Mouse (Mus musculus): Measurements from ENCODE around the gene Pi4ka.

Pi4ka gene

GRCm38 (mm10) chr16:17275721-17276120 lies 130.4 kb downstream of the Pi4ka start, which contains the start of gene Tmem191c:
Gene Tmem191c (plus strand): TSS chr16:17276077.
- DNase-seq (ENCODE audit: low spot score in 2 of 2) = no peak

- DNase-seq (ENCODE audit: low spot score in 2 of 2) = no peak
Measured at GRCm38 (mm10) chr16:17271856-17272255, 134.3 kb downstream of the Pi4ka start.

GRCm38 (mm10) chr16:17271124-17271523 lies 135.0 kb downstream of the Pi4ka start:
- DNase-seq (ENCODE audit: low spot score in 2 of 2) = no peak

GRCm38 (mm10) chr16:17269872-17270271 lies 136.2 kb downstream of the Pi4ka start:
- DNase-seq (ENCODE audit: low spot score in 2 of 2) = no peak

- no peak for DNase-seq (ENCODE audit: low spot score in 2 of 2)
Measured at GRCm38 (mm10) chr16:17267937-17268336, 138.2 kb downstream of the Pi4ka start.

- no peak for DNase-seq (ENCODE audit: low spot score in 2 of 2)
Measured at GRCm38 (mm10) chr16:17266113-17266512, 140.0 kb downstream of the Pi4ka start.

- no peak for DNase-seq (ENCODE audit: low spot score in 2 of 2)
Measured at GRCm38 (mm10) chr16:17261341-17261740, 144.8 kb downstream of the Pi4ka start.

- no peak for DNase-seq (ENCODE audit: low spot score in 2 of 2)
Measured at GRCm38 (mm10) chr16:17258917-17259316, 147.2 kb downstream of the Pi4ka start.

GRCm38 (mm10) chr16:17257359-17257821 lies 148.7 kb downstream of the Pi4ka start:
- peak; percentile 72 for DNase-seq (ENCODE audit: low spot score in 2 of 2)

GRCm38 (mm10) chr16:17255270-17255669 lies 150.8 kb downstream of the Pi4ka start:
- DNase-seq (ENCODE audit: low spot score in 2 of 2) = no peak

- no peak for DNase-seq (ENCODE audit: low spot score in 2 of 2)
Measured at GRCm38 (mm10) chr16:17254005-17254597, 152.0 kb downstream of the Pi4ka start.

- DNase-seq (ENCODE audit: low spot score in 2 of 2) = no peak
Measured at GRCm38 (mm10) chr16:17252841-17253240, 153.3 kb downstream of the Pi4ka start.

GRCm38 (mm10) chr16:17252086-17252726 lies 153.9 kb downstream of the Pi4ka start:
- DNase-seq (ENCODE audit: low spot score in 2 of 2) = no peak

GRCm38 (mm10) chr16:17251539-17251938 lies 154.6 kb downstream of the Pi4ka start:
- peak; percentile 50 to 66 for DNase-seq (ENCODE audit: low spot score in 2 of 2)

- no peak for DNase-seq (ENCODE audit: low spot score in 2 of 2)
Measured at GRCm38 (mm10) chr16:17249135-17249534, 157.0 kb downstream of the Pi4ka start.

- no peak for DNase-seq (ENCODE audit: low spot score in 2 of 2)
Measured at GRCm38 (mm10) chr16:17247727-17248126, 158.4 kb downstream of the Pi4ka start.

- DNase-seq (ENCODE audit: low spot score in 2 of 2) = no peak
Measured at GRCm38 (mm10) chr16:17244996-17245395, 161.1 kb downstream of the Pi4ka start.

- DNase-seq (ENCODE audit: low spot score in 2 of 2) = no peak
Measured at GRCm38 (mm10) chr16:17243731-17244130, 162.4 kb downstream of the Pi4ka start.

GRCm38 (mm10) chr16:17239409-17239808 lies 166.7 kb downstream of the Pi4ka start:
- no peak for DNase-seq (ENCODE audit: low spot score in 2 of 2)

- no peak for DNase-seq (ENCODE audit: low spot score in 2 of 2)
Measured at GRCm38 (mm10) chr16:17237634-17238033, 168.5 kb downstream of the Pi4ka start.

- peak in 1 of 2 experiments; percentile 42 for DNase-seq (ENCODE audit: low spot score in 2 of 2)
Measured at GRCm38 (mm10) chr16:17234916-17235665, 171.0 kb downstream of the Pi4ka start.

GRCm38 (mm10) chr16:17234499-17234895 lies 171.6 kb downstream of the Pi4ka start:
- DNase-seq (ENCODE audit: low spot score in 2 of 2) = peak; percentile 65 to 71
